Mouse (Mus musculus): ENCODE data around the gene Grm2. TPM values are rescaled to one million over a fixed set of nuclear protein-coding genes. Genes with fewer than 3 reads are reported as not detected.
A peak's percentile ranks its signal among the peaks of the same experiment; 100 is the strongest.
"Not testable (repeated sequence)": the region's sequence is repeated elsewhere in the genome, so short reads cannot be mapped to it uniquely, and the experiment has no call there.

Gene Grm2
- polyA plus RNA-seq, 1 experiment from 2014 or later = 0.12 TPM

DNA sequence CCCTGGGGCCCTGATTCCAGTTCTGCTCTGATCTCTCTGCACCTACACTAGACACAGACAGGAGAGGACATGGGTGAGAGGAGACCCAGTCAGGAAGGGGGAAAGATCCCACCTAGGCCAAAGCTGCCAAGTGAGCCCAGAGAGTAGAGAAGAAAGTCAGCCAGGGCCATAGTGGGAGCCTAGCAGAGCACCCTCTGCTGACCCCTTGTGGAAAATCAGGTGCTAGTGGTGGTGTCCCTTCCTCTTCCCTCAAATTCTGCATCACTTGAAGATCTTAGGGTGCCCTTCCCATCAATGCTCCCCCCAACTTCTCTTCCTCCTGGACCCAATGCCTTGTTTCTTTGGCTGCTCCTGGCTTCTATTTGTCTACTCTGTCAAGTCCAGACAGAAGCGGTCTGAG is 3.2 kb downstream of the Grm2 start:
- DNase-seq (ENCODE audit: low spot score) = no peak

DNA sequence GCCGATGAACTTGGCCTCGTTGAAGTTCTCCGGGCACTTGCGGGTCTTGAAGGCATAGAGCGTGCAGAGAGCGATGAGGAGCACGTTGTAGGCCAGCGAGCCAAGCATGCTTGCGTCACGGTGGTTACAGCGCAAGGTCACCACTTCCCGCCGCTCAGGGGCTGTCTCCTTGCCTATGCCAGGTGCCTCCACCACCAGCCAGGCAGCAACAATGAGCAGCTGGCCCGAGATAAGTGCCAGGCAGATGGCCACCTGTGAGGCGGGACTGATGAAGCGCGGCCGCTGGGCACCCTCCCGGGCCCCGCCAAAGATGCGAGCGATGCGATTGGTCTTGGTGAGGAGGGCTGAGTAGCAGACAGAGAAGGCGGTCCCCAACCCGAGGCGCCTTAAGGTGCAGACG is 8.7 kb downstream of the Grm2 start:
- no peak for DNase-seq (ENCODE audit: low spot score)

DNA sequence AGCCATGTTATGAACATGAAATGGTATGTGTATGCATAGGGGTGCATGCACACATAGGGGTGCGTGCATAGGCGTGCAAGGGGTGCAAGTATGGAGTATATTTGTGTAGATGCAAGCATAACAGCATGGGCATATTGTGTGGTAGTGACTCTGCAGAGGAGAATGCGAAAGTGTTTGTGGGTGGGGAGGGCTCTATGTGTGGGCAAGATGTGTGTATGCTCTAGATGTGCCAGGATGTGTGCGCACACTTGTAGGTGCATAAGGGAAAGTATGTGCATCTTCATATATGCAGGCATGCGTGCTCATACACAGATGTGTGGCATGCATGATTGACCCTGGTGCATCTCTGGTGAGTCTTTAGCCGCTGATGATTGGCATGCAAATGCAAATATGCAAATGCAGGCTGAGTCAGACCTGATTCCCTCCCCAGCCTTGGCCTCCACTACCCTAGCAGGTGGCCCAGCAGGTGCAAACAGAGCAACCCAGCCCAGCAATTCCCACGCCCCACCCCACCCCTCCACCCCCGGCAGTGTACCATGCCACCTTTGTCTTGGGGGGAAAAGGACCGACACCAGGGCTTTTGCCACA is 10.1 kb downstream of the Grm2 start:
- no peak for DNase-seq (ENCODE audit: low spot score)

GRCm38 (mm10) chr9:106643787-106644186 is 12.1 kb downstream of the Grm2 start:
- DNase-seq (ENCODE audit: low spot score) = no peak

GRCm38 (mm10) chr9:106643128-106643527 is 12.8 kb downstream of the Grm2 start:
- DNase-seq (ENCODE audit: low spot score) = peak; percentile 71

DNA sequence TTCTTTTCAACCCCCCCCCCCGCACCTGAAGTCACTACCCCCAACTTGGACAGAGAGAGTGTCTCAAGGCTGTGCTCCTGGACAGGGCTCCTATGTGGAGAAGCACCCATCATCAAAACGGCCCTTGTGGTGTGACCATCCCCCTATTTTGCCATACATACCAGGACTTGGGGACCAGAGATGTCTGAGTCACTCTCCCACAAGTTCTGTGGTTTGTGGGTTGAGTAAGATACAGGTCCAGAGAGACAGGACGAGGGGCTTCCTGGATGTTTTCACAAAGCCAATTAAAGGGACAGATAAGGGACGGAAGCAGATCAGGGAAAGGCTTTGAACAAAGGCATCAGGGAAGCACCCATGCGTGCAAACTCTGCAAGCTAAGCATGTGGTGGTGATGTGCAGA is 14.5 kb downstream of the Grm2 start:
- no peak for DNase-seq (ENCODE audit: low spot score)

DNA sequence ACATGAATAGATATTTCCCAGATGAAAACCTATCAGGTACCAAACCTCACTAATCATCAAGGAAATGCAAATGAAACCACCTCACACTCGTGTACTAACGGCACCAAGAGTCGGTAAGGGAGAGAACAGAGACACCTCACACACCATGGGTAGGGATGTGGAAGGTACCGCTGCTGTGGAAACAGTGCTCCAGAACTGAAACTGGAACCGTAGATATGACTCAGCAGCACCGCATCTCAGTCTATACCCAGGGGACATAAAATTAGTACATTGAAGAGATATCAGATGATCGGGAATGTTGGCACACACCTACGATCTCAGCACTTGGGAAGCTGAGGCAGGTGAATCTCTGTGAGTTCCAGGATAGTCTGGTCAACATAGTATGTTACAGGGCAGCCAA is 17.7 kb downstream of the Grm2 start:
- no peak for DNase-seq (ENCODE audit: low spot score)

DNA sequence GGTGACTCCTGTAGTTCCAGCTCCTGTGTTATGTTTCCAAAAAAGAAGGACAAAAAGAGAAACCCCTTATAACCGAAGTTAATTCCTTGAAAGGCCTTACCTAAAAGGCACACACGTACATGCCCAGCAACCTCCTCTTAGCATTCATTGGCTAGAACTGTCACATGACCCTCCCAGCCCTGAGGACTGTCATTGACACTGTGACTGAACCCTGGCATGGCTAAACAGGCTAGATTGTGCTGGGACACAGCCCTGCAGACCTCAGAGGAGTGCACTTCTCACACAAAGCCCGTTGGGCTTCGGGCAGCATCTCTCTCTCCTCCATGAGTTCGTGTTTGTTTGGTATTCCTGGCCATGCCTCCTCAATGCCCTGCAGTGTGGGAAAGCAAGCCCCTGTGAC is 23.7 kb downstream of the Grm2 start:
- no peak for DNase-seq (ENCODE audit: low spot score)

- DNase-seq (ENCODE audit: low spot score) = not testable (repeated sequence)
These were observed 28.1 kb downstream of the Grm2 start for GRCm38 (mm10) chr9:106627796-106628195.

- DNase-seq (ENCODE audit: low spot score) = no peak
These were observed 29.6 kb downstream of the Grm2 start, which contains the start of gene Iqcf6 for GRCm38 (mm10) chr9:106626282-106626681. Gene Iqcf6 (plus strand): TSS chr9:106626582.

GRCm38 (mm10) chr9:106617496-106617895 is 38.4 kb downstream of the Grm2 start:
- DNase-seq (ENCODE audit: low spot score) = no peak

DNA sequence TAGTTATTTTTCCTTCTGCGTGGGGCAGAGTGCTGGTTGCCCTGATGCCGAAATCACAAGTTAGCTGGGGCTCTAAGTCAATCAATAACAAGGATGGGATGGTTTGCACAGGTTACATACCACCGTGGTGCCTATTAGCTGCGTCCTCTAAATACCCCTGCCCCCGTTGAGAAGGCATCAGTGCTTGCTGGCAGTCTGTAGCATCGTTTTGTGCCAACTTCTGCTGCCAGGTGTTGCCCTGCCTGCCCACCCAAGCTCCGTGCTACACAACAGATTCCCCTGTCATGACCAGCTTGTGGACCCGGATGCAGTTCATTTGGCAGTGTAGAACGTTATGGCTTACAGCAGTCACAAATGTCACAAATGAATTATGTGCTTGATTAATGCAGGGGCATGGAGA is 39.6 kb downstream of the Grm2 start:
- DNase-seq (ENCODE audit: low spot score) = no peak

- no peak for DNase-seq (ENCODE audit: low spot score)
These were observed 41.3 kb downstream of the Grm2 start for GRCm38 (mm10) chr9:106614616-106615015.

DNA sequence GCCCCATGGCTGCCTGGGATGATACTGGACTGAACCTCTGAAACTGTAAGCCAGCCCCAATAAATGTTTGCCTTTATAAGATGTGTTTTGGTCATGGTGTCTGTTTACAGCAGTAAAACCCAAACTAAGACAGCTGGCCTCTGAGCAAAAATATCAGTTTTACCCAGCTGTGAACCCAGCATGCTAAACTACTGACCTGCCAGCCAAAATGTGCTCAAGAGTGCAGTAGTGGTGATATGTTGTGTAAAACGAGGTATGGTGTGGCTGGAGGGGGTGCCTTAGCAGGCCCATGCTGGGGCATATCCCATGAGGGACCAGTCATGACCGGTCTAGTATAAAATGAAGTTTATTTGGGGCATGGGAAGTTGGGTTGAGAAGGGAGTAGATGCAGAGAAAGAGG is 41.9 kb downstream of the Grm2 start:
- DNase-seq (ENCODE audit: low spot score) = no peak

DNA sequence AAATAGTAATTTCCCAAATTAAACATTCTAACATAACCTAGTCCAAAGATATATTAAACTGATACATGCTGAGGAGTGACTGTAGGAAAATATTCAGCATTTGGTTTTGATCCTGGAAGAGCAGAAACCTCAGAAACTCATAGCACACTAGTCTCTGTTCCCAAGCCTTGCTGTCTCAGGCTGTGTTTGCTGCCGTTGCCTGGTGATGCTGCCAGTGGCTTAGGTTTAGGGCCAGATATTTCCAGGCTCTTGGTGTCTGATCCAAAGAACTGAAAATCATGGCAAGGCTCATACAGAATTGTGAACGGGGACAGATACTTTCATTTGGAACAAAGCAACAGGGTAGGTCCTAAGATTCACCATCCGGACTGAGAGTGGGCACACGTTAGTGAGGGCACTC is 45.2 kb downstream of the Grm2 start:
- no peak for DNase-seq (ENCODE audit: low spot score)

DNA sequence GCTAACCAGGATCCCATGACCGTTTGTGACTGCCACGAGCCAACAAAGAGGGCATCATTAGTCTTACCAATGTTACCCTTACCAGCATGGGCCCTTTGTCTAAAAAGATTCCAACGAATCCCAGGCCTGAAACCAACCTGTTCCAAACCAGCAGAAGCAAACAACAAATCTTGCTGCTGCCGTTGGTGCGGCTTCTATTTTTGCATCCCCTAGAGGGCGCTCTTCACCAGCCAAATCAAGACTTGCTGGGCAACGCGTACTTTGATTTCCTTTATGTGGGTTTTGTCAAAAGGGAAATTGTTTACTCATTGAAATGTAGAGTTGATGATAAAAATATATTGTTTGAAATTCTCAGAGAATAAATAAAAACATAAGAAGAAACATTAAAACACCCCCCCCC is 55.3 kb downstream of the Grm2 start:
- peak; percentile 38 for DNase-seq (ENCODE audit: low spot score)

DNA sequence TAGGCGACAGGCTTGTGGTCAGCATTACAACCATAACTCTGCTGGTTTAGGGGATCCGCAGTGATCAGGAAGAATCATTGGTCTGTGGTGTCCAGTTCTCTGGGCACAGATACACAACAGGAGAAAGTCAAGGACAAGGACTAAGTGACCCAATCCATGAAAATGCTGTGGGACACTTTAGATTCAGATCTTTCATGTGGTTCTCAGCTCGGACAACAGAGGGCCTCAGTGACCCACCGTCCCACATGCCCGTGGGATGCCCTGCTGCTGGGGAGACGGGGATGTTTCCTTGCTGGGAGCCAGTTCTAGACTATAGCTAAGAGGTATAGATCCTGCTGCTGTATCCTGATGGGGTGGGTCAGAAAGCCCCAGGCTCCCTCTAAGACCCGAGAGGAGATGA is 57.4 kb downstream of the Grm2 start:
- DNase-seq (ENCODE audit: low spot score) = no peak

GRCm38 (mm10) chr9:106595836-106596235 is 60.0 kb downstream of the Grm2 start:
- DNase-seq (ENCODE audit: low spot score) = no peak

GRCm38 (mm10) chr9:106595402-106595801 is 60.5 kb downstream of the Grm2 start:
- not testable (repeated sequence) for DNase-seq (ENCODE audit: low spot score)

Other genes with a start within 250 kb of the Grm2 start
- 1,071 and 1,139 TPM in 2 replicates for gene Rpl29, start 226.6 kb downstream of the Grm2 start, polyA plus RNA-seq (2015; fragmentation: Nextera tagmentation; extraction: Ambion mirVana)
- gene Acy1, start 217.8 kb downstream of the Grm2 start, polyA plus RNA-seq (2015; fragmentation: Nextera tagmentation; extraction: Ambion mirVana) = 17.4 and 18.3 TPM in 2 replicates
- 9.4 and 13.0 TPM in 2 replicates for gene Abhd14b, start 208.6 kb downstream of the Grm2 start, polyA plus RNA-seq (2015; fragmentation: Nextera tagmentation; extraction: Ambion mirVana)
- 15.7 and 19.6 TPM in 2 replicates for gene Abhd14a, start 208.4 kb downstream of the Grm2 start, polyA plus RNA-seq (2015; fragmentation: Nextera tagmentation; extraction: Ambion mirVana)
- 12.6 and 16.3 TPM in 2 replicates for gene Pcbp4, start 202.8 kb downstream of the Grm2 start, polyA plus RNA-seq (2015; fragmentation: Nextera tagmentation; extraction: Ambion mirVana)
- 0.17 and 0.20 TPM in 2 replicates for gene Gpr62, start 190.1 kb downstream of the Grm2 start, polyA plus RNA-seq (2015; fragmentation: Nextera tagmentation; extraction: Ambion mirVana)
- gene Rrp9, start 180.1 kb downstream of the Grm2 start, polyA plus RNA-seq (2015; fragmentation: Nextera tagmentation; extraction: Ambion mirVana) = 56.8 and 62.7 TPM in 2 replicates
- gene Parp3, start 179.1 kb downstream of the Grm2 start, polyA plus RNA-seq (2015; fragmentation: Nextera tagmentation; extraction: Ambion mirVana) = 18.0 and 22.3 TPM in 2 replicates
- gene Iqcf1, start 156.1 kb downstream of the Grm2 start, polyA plus RNA-seq (2015; fragmentation: Nextera tagmentation; extraction: Ambion mirVana) = not detected in 2 replicates
- 0.26 and 0.27 TPM in 2 replicates for gene Iqcf5, start 141.5 kb downstream of the Grm2 start, polyA plus RNA-seq (2015; fragmentation: Nextera tagmentation; extraction: Ambion mirVana)
- gene Iqcf3, start 94.5 kb downstream of the Grm2 start, polyA plus RNA-seq (2015; fragmentation: Nextera tagmentation; extraction: Ambion mirVana) = not detected in 2 replicates
- not detected in 2 replicates for gene Iqcf4, start 85.1 kb downstream of the Grm2 start, polyA plus RNA-seq (2015; fragmentation: Nextera tagmentation; extraction: Ambion mirVana)
- not detected in 2 replicates for gene Iqcf6, start 29.5 kb downstream of the Grm2 start, polyA plus RNA-seq (2015; fragmentation: Nextera tagmentation; extraction: Ambion mirVana)
- 47.0 and 60.1 TPM in 2 replicates for gene Tex264, start 29.8 kb upstream of the Grm2 start, polyA plus RNA-seq (2015; fragmentation: Nextera tagmentation; extraction: Ambion mirVana)
- 3.3 and 5.7 TPM in 2 replicates for gene Rad54l2, start 133.1 kb upstream of the Grm2 start, polyA plus RNA-seq (2015; fragmentation: Nextera tagmentation; extraction: Ambion mirVana)
- 8.6 and 11.6 TPM in 2 replicates for gene Dcaf1, start 165.8 kb upstream of the Grm2 start, polyA plus RNA-seq (2015; fragmentation: Nextera tagmentation; extraction: Ambion mirVana)
- gene Rbm15b, start 231.3 kb upstream of the Grm2 start, polyA plus RNA-seq (2015; fragmentation: Nextera tagmentation; extraction: Ambion mirVana) = 8.9 and 10.0 TPM in 2 replicates
- gene Manf, start 235.9 kb upstream of the Grm2 start, polyA plus RNA-seq (2015; fragmentation: Nextera tagmentation; extraction: Ambion mirVana) = 221 and 276 TPM in 2 replicates

Data from thymus, postnatal 0 days (tissue).